Mouse (Mus musculus) left cerebral cortex, postnatal 10 days (tissue): ENCODE results near the gene Cd247. TPM values are rescaled to one million over a fixed set of nuclear protein-coding genes. Genes with fewer than 3 reads are reported as not detected.

Experiments
- DNase-seq, 2 experiments: peaks; one replicate each; pipeline ENCODE4 v3.0.0; 2021 to 2022; ENCODE audit warnings: low spot score in 2 of 2, mixed read lengths in 1 of 2; ENCODE audit errors: extremely low spot score in 1 of 2
- intact Hi-C: fragments of 180-260 bp; cut with DNase I; formaldehyde crosslinking; loops from one replicate; pipeline ENCODE4 v1.15.1; 2025
- total RNA-seq, 2 experiments: library from RNA; stranded (reverse); gene quantifications; 2 replicates each; pipeline ENCODE4 v1.2.3; 2021

Cd247 gene
- total RNA-seq, 2 experiments from 2014 or later: not detected

DNA sequence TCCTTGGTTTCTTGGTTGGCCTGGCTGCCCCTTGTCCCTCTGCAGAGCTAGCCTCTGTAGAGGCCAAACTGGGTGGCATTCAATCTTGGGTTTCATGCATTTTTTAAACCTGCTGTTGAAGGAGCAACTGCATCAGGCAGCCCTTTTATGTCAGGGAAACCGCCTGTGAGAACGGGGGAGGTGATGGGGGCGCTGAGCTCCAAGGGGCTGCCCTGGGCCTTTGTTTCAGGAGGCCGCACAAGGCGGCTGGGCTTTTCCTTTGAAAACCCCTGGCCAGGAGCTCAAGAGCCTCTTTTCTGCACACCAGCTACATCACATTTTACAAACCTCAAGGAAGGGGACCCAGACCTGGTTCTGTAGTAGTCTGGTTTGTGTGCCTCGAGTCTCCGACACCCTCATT, 25.6 kb downstream of the Cd247 start:
- DNase-seq: no peak
- intact Hi-C loops: no loop called here

DNA sequence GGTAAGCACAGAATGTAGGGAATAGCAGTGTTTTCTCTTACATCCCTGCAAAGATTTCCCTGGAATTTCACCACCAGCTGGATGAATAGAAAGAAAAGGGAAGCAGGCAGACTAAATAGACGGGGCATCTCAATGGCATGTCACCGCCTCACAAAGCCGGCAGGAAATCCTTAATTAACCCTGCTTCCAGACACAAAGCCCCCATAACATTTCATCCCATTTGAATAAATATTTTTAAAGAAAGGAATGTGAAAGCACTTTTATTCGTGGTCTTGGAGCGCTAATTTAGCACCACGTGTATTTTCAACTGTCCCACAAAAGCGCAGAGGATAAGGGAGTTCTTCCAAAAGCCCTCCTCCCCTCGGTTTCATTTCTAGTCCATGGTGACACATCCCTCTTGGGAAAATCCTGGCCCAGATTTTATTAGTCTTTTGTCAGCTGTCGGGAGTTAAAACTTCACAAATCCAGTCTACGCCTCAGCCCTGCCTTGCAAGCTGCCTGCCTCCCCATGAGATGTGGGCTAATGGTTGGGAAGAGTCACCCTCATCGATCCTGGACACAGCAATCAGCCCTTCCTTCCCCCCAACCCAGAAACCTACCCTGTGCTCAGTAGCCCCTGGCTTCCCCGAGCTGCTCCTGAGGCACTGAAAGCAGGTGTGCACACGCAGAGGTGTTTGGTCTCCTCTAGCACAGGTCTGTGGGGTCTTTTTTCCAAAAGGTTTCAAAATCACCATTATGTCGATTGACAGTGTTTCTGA, 26.2 kb downstream of the Cd247 start:
- intact Hi-C loops: no loop called here

DNA sequence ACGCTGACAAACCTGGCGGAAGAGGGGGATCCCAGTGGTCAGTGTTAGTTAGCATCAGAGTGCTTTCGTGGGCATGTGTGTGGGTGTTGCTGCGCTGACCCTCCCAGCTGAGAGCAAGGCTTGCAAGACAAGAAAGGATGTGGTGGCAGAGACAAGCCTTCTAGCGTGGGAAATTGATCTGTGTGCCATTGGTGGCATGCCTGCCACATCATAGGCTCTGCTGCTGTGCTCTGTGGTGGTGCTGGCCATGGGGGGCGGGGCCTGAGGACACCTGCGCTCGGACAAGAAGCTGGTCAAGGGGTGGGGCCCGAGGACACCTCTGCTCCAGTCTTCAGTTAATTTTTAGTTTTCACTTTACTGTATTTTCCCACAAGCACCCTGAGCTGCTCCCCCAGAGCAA, 27.9 kb downstream of the Cd247 start:
- DNase-seq: no peak
- intact Hi-C loops: no loop called here

More for the DNA sequence above, 26.2 kb downstream of the Cd247 start:
- no peak for DNase-seq

- intact Hi-C loops: no loop called here
- DNase-seq: no peak
These were observed 28.8 kb downstream of the Cd247 start for GRCm38 (mm10) chr1:165817264-165817663.

DNA sequence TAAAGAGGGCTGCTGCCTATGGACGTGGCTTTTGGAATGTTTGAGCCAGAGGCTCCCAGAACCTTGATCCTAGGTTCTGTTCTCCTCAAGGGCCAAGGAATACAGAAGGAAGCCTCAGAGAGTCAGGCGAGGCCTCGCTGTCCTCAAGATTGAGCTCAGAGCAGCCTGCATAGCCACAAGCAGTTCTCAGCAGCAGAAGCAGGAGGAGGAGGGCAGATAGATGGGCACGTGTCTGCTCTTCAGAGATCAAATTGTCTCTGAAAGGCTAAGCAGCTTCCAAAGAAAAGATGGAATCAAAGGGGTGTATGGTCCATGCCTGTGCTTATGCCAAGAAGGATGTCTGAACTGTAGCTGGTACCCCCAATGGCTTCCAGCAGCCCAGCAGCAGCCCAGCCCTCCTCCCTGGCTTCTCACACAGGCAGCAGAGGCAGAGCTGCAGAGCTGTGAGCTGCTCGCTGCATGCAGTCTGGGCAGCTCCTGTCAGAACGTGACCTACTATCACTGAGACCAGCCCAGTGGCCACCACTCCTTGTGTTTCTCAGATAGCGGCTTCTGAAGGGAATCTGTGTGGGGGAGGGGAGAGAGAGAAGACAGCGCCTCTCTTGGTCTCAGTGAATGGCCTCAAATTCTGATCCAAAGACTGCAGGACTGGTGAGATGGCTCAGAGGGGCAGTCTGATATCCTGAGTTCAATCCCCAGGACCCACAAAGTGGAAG, 29.8 kb downstream of the Cd247 start:
- no peak for DNase-seq
- intact Hi-C loops: no loop called here

DNA sequence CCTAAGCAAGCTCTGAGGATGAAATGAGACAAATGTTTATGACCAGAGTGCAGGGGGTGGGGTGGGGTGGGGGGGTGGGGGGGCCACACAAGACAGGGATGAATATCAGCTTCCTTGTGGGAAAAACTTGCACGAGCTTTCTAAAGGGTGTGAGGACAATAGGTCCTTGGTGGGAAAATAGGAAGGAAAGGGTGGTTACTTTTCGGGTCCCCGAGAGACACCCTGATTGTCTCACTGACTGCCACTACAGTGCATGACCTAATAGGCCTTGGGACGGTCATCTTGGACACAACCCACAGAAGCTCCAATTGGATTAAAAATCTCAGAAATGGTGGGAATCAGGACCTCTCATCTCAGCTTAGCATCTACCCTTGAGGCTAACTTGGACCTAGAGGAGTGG, 30.7 kb downstream of the Cd247 start:
- DNase-seq: no peak
- intact Hi-C loops: no loop called here

- intact Hi-C loops: no loop called here
- no peak for DNase-seq
These were observed 33.5 kb downstream of the Cd247 start for GRCm38 (mm10) chr1:165822031-165822430.

GRCm38 (mm10) chr1:165828173-165828572, 39.7 kb downstream of the Cd247 start:
- DNase-seq: no peak
- intact Hi-C loops: no loop called here

DNA sequence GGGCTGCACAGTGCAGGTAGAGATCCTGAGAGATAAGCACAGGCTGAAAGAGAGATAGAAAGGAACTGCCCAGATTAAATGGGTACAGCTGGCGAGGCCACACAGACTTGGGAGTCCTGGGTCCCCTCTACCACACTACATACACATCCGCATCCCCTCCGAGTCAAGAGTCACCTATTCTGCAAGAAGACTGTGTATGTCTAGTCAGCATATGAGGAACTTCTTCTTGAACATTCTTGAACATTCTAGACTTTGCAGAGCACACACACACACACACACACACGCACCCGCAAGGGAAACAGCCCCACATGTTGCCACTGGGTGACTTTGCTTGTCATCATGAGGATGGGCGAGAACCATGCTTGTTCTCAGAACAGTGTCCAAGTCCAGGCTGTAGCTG, 40.1 kb downstream of the Cd247 start:
- intact Hi-C loops: no loop called here
- DNase-seq: no peak

- intact Hi-C loops: loop anchor here (5.0 kb wide), 1 partner anchor 48 kb away; no protein-coding TSS in a partner anchor
- DNase-seq: no peak
These were observed 41.4 kb downstream of the Cd247 start for GRCm38 (mm10) chr1:165829890-165830289.

DNA sequence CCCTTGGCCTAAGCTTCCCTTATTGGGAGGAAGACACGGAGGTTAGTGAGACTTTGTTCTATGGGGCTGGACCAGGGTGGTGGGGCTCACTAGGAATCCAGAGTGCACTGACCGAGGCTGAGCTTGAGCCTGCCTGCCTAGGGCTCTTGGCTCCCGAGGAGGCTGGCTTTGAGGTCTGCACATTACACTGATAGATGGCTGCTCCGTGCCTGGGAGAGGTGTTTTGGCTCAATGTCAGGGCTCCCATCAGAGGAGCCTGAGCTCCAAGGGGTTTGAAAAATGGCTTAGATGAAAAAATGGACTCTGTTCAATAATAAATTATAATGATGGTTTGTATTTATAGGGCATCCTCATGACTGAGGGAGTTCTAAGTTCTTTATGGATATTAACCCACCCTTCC, 44.8 kb downstream of the Cd247 start:
- intact Hi-C loops: loop anchor here (5.0 kb wide), 1 partner anchor 51 kb away; no protein-coding TSS in a partner anchor
- no peak for DNase-seq

- intact Hi-C loops: loop anchor here (5.0 kb wide), 1 partner anchor 52 kb away; no protein-coding TSS in a partner anchor
- DNase-seq: no peak
These were observed 45.6 kb downstream of the Cd247 start for GRCm38 (mm10) chr1:165833910-165834632.

DNA sequence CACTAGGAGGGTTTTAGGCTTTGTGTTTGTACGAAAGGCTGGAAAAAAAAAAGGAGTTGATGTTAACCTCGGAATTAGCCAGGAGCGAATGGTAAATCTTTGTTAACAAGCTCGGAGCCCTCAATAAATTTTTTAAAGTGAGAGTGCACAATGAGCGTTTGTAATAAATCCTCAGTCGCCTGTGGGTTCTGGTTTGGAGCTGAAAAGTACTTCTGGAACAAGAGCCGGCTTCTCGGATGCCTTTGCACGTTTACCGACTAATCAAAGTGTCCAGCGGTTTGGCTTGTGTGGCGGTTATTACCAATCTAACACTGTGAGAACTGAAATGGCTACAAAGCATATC, 46.1 kb downstream of the Cd247 start:
- intact Hi-C loops: loop anchor here (5.0 kb wide), 1 partner anchor 52 kb away; no protein-coding TSS in a partner anchor
- no peak for DNase-seq

DNA sequence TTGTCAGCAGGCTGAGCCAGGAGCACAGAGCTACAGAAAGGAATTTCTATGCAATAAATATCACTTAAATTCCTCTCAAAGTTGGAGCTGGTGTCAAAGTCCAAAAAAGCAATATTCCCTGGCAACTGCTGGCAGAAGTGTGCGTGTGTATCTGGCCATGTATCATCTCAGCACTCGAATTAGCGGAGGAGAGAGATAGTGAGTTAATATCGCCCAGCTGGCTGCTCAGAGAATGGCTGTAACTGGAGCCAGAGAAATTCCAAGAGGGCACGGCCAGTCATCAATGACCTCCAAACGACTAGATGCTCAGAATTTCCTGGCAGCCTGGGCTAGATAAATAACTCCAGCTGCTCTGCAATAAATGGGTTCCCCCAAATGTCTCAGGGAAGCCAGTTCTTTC, 48.0 kb downstream of the Cd247 start:
- intact Hi-C loops: no loop called here
- DNase-seq: no peak

GRCm38 (mm10) chr1:165837546-165837945, 49.1 kb downstream of the Cd247 start:
- DNase-seq: no peak

DNA sequence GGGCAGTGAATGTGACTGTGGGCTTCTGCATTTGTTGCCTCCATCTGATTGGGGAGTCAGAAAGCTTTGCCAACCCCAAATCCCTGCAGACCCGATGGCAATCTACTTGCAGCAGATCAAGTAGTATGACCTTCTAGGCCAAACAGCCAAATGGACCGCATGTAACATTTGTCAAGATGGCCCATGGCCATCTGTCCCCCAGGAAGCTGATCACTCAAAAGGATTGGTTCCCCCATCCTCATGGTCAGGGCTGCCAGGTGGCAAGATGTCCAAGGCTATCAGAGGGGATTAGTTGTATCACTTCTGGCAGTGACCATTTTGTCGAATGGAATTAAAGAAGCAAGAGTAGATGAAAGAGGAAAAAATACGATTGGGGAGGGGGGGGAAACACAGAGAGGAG, 50.7 kb downstream of the Cd247 start:
- DNase-seq: no peak
- intact Hi-C loops: no loop called here

More at GRCm38 (mm10) chr1:165837546-165837945, 49.1 kb downstream of the Cd247 start:
- intact Hi-C loops: no loop called here

DNA sequence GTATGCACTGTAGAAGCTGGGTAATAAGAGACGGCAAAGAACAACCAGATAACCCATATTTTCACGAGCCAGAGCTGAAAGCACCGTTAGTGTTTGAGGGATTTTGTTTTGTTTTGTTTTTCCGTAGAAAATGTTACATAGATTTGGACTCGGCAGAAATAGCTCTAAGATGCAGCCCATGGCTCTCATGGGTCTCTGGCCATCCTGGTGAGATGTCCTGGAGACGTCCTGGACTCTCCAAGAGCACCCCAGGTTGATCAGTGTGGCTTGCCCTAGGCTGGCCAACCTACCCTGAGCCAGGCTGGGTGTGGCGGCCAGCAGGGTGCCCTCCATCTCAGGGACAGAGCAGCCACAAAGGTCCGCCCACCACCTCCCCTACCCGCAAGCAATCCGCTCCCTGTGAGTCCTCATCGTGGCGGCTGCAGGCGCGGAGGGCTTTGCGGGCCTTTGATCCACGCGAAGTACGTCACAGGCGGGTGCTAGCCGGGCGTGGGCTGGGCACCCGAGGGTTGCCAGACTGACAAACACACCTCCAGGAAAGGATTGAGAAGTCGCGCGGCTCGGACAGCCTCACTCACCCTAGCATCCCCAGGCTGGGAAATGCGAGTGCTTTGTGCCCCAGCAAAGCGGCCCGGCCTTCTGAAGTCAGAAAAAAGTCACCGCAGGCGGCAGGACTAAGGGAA, 52.2 kb downstream of the Cd247 start:
- DNase-seq: peak in 1 of 2 experiments; percentile 36
- intact Hi-C loops: no loop called here

GRCm38 (mm10) chr1:165842170-165842569, 53.7 kb downstream of the Cd247 start:
- intact Hi-C loops: no loop called here
- no peak for DNase-seq

GRCm38 (mm10) chr1:165843586-165843985, 55.1 kb downstream of the Cd247 start:
- intact Hi-C loops: no loop called here
- DNase-seq: no peak
